Mouse (Mus musculus) thymus, postnatal 14 days (tissue): ENCODE measurements around the gene N4bp3.
A peak's percentile ranks its signal among the peaks of the same experiment; 100 is the strongest.
"Not testable (repeated sequence)": the region's sequence is repeated elsewhere in the genome, so short reads cannot be mapped to it uniquely, and the experiment has no call there.

ENCODE experiments used
- DNase-seq: peaks from one replicate; pipeline ENCODE4 v3.0.0; 2021

N4bp3 gene

DNA sequence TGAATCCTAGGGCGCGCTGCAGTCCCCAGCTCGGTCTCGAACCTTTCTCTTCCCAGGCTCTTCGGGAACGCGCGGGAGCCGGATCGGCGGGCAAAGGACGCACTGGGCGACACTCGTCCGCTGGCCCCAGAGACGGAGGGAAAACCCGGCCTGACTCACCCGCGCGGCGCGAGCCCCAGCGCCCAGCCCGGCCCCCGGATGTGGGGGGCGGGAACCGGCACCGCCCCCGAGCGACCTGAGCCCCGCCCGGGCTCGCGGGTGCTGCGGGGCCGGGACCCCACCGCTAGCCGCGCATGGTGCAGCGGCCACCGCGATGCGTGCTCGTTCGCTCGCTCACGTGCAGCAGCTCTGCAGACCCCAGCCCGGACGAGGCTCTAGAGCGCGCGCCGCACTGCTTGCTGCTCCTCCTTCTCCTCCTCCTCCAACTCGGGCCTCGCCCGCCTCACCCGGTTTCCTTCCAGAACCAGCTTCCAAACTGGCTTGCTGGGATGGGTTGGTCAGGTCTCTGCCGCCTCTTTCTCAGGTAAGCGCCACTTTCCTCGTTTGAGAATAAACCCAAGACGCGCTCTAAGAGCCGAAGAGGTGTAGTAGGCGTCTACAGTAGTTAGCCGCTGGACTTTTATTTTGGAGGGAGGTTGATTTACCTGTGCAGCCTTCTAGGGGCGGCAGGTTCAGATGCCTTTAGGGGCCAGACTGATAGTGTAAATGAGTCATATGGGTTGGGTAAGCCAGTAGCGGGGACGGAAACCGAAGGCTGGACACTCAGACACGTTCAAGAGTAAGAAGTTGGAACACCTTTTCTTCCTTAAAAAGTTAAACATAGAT lies at the start of gene N4bp3, which contains the start of gene D930048N14Rik:
Gene N4bp3 (minus strand): TSS at position 152 of the 825 bp plus-strand sequence.
Gene D930048N14Rik (plus strand): TSS at position 264 of the 825 bp plus-strand sequence.
- DNase-seq: peak; percentile 83

DNA sequence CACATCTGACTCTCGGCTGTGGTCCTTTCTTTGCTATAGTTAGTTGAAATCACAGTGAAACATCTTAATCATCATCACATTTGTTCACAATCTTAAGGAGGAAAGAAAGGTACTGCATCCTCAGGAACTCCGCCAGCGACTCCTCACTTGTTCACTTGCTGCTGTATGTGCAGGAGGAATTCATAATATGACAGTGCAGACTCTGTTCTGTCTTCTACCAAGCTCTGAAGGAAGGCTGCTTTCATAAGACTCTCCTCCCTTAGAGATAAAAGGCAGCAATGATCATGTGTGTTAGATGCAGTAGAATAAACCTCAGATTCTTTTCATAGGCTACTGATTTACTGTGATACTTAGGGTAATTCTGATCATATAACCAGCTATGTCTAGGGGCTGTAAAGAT lies 44.3 kb upstream of the N4bp3 start:
- DNase-seq: no peak

- DNase-seq: not testable (repeated sequence)
These were observed 40.0 kb upstream of the N4bp3 start for GRCm38 (mm10) chr11:51690597-51690996.

- DNase-seq: no peak
These were observed 38.7 kb upstream of the N4bp3 start for GRCm38 (mm10) chr11:51689343-51689742.

DNA sequence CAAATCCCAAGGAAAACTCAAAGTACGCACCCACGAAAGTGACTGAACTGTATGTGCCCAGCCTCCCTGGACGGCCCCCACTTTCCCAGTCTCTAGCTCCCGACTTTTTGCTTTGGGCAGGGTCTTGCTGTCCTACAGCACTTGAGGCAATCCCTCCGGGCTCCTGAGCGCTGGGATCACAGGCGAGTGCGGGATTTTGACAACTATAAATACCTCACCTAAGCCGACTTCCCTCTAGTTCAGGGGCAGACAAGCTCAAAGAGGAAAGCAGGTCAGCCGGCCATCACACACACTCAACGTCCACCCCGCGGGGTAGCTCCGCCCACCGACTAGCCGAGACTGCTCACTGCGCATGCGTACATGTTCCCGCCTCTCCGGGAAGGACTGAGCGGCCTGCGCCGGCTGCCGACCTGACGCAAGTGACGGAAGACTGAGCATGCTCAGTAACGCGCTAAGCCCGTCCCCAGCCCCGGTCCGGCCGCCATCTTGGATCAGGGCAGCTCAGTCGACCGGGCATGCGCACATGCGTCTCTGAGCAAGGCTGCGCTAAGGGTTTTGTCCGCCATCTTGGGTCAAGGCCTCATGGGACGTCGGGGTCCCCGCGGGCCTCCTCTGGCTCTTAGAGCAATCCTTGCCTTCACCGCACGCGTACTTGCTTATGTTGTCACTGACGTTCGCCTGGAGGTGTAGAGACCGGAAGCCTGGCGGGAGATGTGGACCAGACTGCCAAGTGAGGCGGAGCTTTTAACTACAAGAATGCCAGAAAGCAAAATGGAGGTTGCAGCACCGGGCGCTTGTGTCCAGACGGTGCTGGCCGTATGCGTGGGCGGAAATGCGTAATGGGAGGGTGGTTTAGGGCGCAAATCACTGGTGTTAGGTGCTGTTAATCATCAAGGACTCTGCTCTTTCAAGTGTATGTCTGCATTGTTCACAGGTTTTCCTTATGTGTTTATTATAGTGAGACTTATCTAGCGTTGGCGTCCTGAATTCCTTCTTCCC lies 38.0 kb upstream of the N4bp3 start, which contains the start of gene 0610009B22Rik:
Gene 0610009B22Rik (minus strand): TSS at position 545 of the 999 bp plus-strand sequence.
- peak; percentile 100 for DNase-seq

GRCm38 (mm10) chr11:51681976-51682374 lies 31.3 kb upstream of the N4bp3 start:
- no peak for DNase-seq

GRCm38 (mm10) chr11:51681324-51681975 lies 30.8 kb upstream of the N4bp3 start:
- DNase-seq: peak; percentile 92

DNA sequence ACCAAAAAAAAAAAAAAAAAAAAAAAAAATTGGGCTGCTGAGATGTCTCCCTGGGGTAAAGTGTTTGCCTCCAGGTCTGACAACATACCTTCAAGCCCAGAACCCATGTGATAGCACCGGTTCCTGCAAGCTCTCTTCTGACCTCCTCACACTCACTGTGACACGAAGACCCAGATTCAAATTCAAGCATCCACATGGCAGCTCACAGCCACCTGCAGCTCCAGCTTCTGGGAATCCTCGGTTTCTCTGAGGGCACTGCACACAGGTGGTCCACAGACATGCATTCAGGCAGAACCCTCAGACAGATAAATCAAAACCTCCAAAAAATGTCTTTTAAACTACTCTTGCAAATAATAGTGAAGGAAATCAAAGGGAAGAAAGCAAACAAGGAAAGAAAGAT lies 28.8 kb upstream of the N4bp3 start:
- no peak for DNase-seq

DNA sequence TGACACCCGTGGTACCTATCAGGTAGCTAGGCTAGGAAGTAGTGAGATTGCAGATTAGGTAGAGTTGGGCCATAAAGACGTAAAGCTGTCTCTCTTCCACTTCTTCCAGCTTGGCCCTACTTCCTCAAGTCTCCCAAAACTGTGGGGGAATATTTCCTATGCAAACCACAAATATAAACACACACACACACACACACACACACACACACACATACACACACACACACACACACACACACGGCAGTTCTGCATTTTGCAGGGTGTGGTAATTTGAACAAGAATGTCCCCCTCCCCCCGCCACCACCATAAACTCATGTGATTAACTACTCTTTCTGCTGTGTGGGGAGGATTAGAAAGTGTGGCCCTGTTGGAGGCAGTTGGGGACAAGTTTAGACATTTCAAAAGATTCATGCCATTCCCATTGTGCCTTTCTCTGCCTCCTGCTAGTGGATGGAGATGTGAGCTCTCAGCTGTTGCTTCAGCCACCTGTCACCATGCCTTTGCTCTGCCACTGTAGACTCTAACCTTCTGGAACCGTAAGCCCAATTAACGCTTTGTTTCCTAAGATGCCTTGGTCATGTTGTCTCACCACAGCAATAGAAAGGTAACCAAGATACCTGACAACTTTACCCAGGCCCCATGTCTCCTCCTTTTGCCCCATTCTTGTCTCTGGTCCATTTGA lies 27.2 kb upstream of the N4bp3 start:
- DNase-seq: no peak

- DNase-seq: no peak
These were observed 24.7 kb upstream of the N4bp3 start for GRCm38 (mm10) chr11:51675386-51675785.

DNA sequence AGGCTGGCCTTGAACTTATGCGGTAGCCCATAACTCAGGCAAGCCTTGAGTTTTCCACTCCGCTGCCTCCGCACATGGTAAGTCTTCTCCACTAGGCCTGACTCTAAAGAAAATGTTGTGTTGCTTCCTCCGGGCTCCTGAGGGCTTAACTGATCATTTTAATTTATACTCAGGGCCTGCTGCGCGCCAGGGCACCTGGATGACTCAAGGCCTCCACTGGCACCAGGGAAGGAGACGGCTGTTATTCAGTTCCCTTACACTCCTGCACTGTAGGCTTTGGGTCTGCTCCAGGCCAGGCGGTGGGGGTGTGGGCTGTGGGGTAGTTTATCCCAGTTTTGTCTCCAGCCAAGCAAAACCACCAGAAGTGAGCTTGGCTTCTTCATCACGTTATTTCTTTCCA lies 22.6 kb upstream of the N4bp3 start:
- no peak for DNase-seq

GRCm38 (mm10) chr11:51671376-51671775 lies 20.7 kb upstream of the N4bp3 start:
- no peak for DNase-seq

GRCm38 (mm10) chr11:51670846-51671245 lies 20.2 kb upstream of the N4bp3 start:
- DNase-seq: no peak

GRCm38 (mm10) chr11:51664747-51665146 lies 14.1 kb upstream of the N4bp3 start:
- not testable (repeated sequence) for DNase-seq

DNA sequence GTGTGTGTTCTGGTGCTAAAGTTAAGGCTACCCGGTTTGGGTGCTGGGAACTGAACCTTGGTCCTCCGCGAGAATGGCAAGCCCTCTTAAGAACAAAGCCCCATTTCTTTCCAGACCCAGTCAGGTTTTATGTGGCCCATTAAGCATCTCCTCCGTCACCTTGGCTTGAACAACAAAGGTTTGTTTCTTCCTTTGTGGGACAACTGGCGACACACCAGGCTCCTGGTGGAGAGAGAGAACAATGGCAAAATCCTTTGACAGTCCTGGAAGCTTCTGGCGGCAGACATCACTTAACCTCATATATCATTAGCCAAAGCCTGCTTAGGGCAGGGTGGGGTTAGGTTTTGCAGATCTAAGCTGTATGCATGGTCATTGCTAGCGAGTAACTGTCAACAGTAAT lies 12.0 kb upstream of the N4bp3 start:
- no peak for DNase-seq

- DNase-seq: no peak
These were observed 11.3 kb upstream of the N4bp3 start for GRCm38 (mm10) chr11:51661867-51662365.

- no peak for DNase-seq
These were observed 8.1 kb upstream of the N4bp3 start for GRCm38 (mm10) chr11:51658705-51659104.

DNA sequence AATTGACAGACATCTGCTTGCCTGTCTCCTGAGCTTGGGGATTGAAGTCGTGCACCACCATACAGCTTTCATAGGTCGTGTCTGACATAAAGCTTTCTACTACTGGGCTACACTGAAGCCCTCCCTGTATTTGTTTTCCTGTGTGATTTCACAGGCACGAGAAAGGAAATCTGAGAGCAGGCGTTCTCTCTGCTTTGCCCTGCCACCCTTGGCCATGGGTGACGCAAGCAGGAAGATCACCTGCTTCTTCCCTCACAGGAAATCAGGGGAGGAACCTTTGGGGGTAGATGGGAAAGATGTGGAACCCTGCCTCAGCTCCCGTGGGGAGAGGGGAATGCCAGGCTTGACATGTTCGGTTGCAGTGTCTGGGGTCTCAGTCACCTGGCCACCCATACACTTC lies 7.6 kb upstream of the N4bp3 start:
- no peak for DNase-seq

GRCm38 (mm10) chr11:51656798-51657521 lies 6.3 kb upstream of the N4bp3 start:
- DNase-seq: no peak

DNA sequence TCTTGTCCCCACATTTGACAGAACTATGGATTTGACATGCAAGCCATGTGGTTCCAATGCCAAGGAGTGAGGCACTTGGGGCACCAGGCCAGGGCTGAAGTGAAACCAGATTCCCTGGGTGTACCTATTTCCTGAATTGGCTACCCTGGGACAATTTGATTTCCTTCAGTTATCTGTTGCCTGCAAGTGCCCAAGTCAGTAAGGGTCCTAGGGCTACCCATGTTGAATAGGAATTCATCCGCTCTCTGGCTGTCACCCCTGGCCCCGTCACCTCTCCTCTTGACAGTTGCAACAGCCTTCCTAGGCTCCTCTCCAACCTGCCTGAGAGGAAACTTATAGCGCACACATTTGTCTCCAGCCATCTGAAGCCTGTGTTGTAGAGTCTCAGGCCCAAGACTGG lies 4.2 kb upstream of the N4bp3 start:
- DNase-seq: no peak

DNA sequence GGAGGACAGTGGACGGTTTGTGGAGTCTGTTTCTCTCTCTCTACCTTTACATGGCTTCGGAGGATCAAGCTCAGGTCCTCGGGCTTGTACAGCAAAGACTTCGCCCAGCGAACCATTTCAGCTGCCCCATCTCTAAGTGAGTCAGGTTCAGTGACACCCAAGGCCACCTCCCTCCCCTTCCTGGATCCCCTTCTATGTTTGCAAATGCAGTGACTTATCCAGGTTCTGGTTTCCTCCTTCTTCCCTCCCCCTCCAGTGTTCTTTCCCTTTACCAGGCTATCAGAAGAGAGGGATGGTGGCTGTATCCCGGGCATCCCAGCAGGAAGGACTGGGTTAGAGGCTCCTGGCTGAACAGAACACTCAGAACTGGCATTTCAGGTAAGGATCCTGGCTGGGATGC lies 3.1 kb upstream of the N4bp3 start:
- no peak for DNase-seq
